Mouse (Mus musculus) gonadal fat pad, adult 2 months (tissue): ENCODE measurements at regions not wholly inside any gene's neighbourhood (a gene's known extent, or its start where the extent isn't known, plus 50 kb on each side); places are given as distances from the start of the nearest gene placed in this dataset.

Experiments used
- DNase-seq: peaks from one replicate; pipeline ENCODE4 v3.0.0-alpha.2; 2012; ENCODE audit warnings: low read depth

- no peak for DNase-seq
Measured at GRCm38 (mm10) chr13:28644846-28645574, 308.5 kb downstream of the Sox4 start.

GRCm38 (mm10) chr13:28640826-28641225, 312.7 kb downstream of the Sox4 start:
- DNase-seq = no peak

GRCm38 (mm10) chr13:28635230-28635950, 318.1 kb downstream of the Sox4 start:
- DNase-seq = no peak

GRCm38 (mm10) chr13:28633541-28634041, 319.9 kb downstream of the Sox4 start:
- DNase-seq = no peak

GRCm38 (mm10) chr13:28629431-28630331, 323.8 kb downstream of the Sox4 start:
- DNase-seq = no peak

GRCm38 (mm10) chr13:28628751-28629150, 324.8 kb downstream of the Sox4 start:
- no peak for DNase-seq

GRCm38 (mm10) chr13:28618961-28619360, 334.6 kb downstream of the Sox4 start:
- no peak for DNase-seq

GRCm38 (mm10) chr13:28617503-28617902, 336.0 kb downstream of the Sox4 start:
- no peak for DNase-seq

GRCm38 (mm10) chr13:28616645-28617381, 336.7 kb downstream of the Sox4 start:
- DNase-seq = no peak

GRCm38 (mm10) chr13:28607551-28608114, 345.9 kb downstream of the Sox4 start:
- DNase-seq = no peak

- no peak for DNase-seq
Measured at GRCm38 (mm10) chr13:28606651-28607050, 346.9 kb downstream of the Sox4 start.

- no peak for DNase-seq
Measured at GRCm38 (mm10) chr13:28605833-28606232, 347.7 kb downstream of the Sox4 start.

GRCm38 (mm10) chr13:28604016-28604415, 346.7 kb downstream of the Gm11361 start:
- DNase-seq = no peak

GRCm38 (mm10) chr13:28600792-28601191, 343.5 kb downstream of the Gm11361 start:
- no peak for DNase-seq

- no peak for DNase-seq
Measured at GRCm38 (mm10) chr13:28596367-28596766, 339.0 kb downstream of the Gm11361 start.

- no peak for DNase-seq
Measured at GRCm38 (mm10) chr13:28592176-28592575, 334.8 kb downstream of the Gm11361 start.

GRCm38 (mm10) chr13:28587977-28588376, 330.6 kb downstream of the Gm11361 start:
- no peak for DNase-seq

GRCm38 (mm10) chr13:28586693-28587092, 329.4 kb downstream of the Gm11361 start:
- DNase-seq = no peak

- DNase-seq = no peak
Measured at GRCm38 (mm10) chr13:28586140-28586539, 328.8 kb downstream of the Gm11361 start.

- no peak for DNase-seq
Measured at GRCm38 (mm10) chr13:28583617-28584016, 326.3 kb downstream of the Gm11361 start.
